Mouse (Mus musculus) midbrain, embryonic 14.5 days (tissue): ENCODE results near the gene Trpv2. TPM values are rescaled to one million over a fixed set of nuclear protein-coding genes. Genes with fewer than 3 reads are reported as not detected.

Experiments used
- polyA plus RNA-seq: library from polyadenylated mRNA; unstranded; fragments of >200 nt; fragmentation: Nextera tagmentation; extraction: Ambion mirVana; gene quantifications from 2 replicates; pipeline ENCODE4 v1.2.1, GENCODE M21; 2014

The Trpv2 gene
- polyA plus RNA-seq, 1 experiment from 2014 or later, result 26.4 TPM

Other genes with a start within 250 kb of the Trpv2 start
- 6.6 and 6.7 TPM in 2 replicates for gene Pigl, start 116.0 kb upstream of the Trpv2 start, polyA plus RNA-seq
- 170 and 211 TPM in 2 replicates for gene Ncor1, start 115.9 kb upstream of the Trpv2 start, polyA plus RNA-seq
- gene Cenpv, start 35.2 kb upstream of the Trpv2 start, polyA plus RNA-seq, result 72.2 and 89.3 TPM in 2 replicates
- 4,878 and 5,143 TPM in 2 replicates for gene Ubb, start 23.3 kb upstream of the Trpv2 start, polyA plus RNA-seq
- gene Lrrc75a, start 74.0 kb downstream of the Trpv2 start, polyA plus RNA-seq, result 11.1 and 13.1 TPM in 2 replicates
- gene Mmgt2, start 74.2 kb downstream of the Trpv2 start, polyA plus RNA-seq, result 21.6 TPM in 2 replicates
- 18.9 and 25.2 TPM in 2 replicates for gene Zfp287, start 157.4 kb downstream of the Trpv2 start, polyA plus RNA-seq
- not detected in 2 replicates for gene Gm10428, start 178.6 kb downstream of the Trpv2 start, polyA plus RNA-seq
- gene Zfp286, start 215.0 kb downstream of the Trpv2 start, polyA plus RNA-seq, result 31.2 and 32.5 TPM in 2 replicates
- 4.5 and 6.8 TPM in 2 replicates for gene Trim16, start 245.7 kb downstream of the Trpv2 start, polyA plus RNA-seq